Mouse (Mus musculus) lung, adult 2 months (tissue): Measurements from ENCODE around the gene Rnaseh1. TPM values are rescaled to one million over a fixed set of nuclear protein-coding genes. Genes with fewer than 3 reads are reported as not detected.
A peak's percentile ranks its signal among the peaks of the same experiment; 100 is the strongest.

Source experiments
- DNase-seq: peaks from one replicate; pipeline ENCODE4 v3.0.0; 2022
- H3K4me1 ChIP-seq: fragments of 200-500 bp; 2 replicates; pipeline ENCODE4 v1.6.1; 2011; ENCODE audit warnings: low read length; ENCODE audit not compliant: control insufficient read depth, insufficient read depth
- H3K4me3 ChIP-seq: fragments of 200-500 bp; replicated peaks from 2 replicates; pipeline ENCODE3; 2011; ENCODE audit warnings: low read depth, mild to moderate bottlenecking, control low read depth, low read length; ENCODE audit errors: extremely low read depth
- CTCF ChIP-seq: fragments of 200-500 bp; IDR thresholded peaks from 2 replicates; pipeline ENCODE4 v1.5.1; 2011; ENCODE audit warnings: mild to moderate bottlenecking, low read length, control low read depth; ENCODE audit not compliant: insufficient read depth
- POLR2A ChIP-seq: fragments of 200-500 bp; IDR thresholded peaks from 2 replicates; pipeline ENCODE4 v1.6.1; 2011; ENCODE audit warnings: low read depth, mild to moderate bottlenecking, control low read depth, low read length, borderline replicate concordance; ENCODE audit errors: extremely low read depth
- WGBS: fragments of 180-500 bp; shearing (Covaris S2); methylation state at CpG from one replicate; pipeline ENCODE4 v1.1.7; 2018; 5-methylcytosine and 5-hydroxymethylcytosine counted together
- polyA plus RNA-seq: library from polyadenylated mRNA; depleted of rRNA; stranded (reverse); fragments of >200 nt; gene quantifications from 2 replicates; pipeline ENCODE4 v1.2.3, GENCODE M21; 2012

The Rnaseh1 gene
- polyA plus RNA-seq, 1 experiment, result 11.7 TPM

DNA sequence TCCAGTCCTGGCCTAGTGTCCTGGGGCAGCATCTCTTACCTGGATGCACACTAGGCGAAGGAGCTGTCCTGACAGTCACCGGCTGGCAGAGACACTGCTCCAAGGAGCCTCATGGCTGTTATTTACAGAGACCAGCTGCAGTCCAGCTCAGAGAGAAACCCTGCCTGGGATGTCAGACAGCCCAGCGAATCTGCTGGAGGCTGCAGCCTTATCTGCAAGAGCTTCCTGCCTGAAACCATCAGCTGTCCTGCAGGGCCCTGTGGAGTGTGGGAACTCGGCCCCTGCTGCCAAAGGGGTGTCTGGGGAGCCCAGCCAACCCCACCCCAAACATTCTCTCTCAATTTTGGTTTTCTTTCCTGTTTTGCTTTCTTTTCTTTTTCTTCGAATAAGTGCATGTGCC lies 26.2 kb upstream of the Rnaseh1 start, which contains the start of gene Colec11:
Gene Colec11 (minus strand): TSS at position 183 of the 400 bp plus-strand sequence.
- no peaks in the 10 kb centered on the region for H3K4me1 ChIP-seq
- no peak within 1 kb of the TSS for H3K4me3 ChIP-seq
- TF ChIP-seq CTCF (no peak), POLR2A (no peak)
- DNase-seq, result no peak
- 24% methylated on average over 5 of the region's 5 CpGs for WGBS

DNA sequence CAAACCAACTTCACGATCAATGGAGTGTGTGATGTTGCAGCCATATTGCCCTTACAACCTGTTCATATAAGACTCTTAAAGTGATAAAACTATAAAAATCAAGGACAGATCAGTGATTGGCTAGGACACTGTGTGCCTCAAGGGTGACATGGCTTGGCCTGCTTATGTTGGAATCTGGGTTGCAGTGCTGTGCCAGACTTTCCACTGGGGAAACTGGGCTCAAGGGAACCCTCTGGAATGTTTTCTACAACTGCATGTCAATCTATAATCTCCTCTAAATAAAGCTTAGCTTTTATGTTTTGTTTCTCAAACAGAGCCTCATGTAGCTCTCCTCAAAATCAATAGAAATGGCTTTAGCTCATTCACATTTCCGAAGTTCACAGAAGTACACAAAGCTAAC lies 25.2 kb upstream of the Rnaseh1 start:
- WGBS, result 73% methylated on average over 2 of the region's 2 CpGs
- Histone ChIP-seq H3K4me3 (no peak overlapping the region), H3K4me1 (no peaks in the 10 kb centered on the region)
- no peak for TF ChIP-seq POLR2A
- no peak for TF ChIP-seq CTCF
- no peak for DNase-seq

DNA sequence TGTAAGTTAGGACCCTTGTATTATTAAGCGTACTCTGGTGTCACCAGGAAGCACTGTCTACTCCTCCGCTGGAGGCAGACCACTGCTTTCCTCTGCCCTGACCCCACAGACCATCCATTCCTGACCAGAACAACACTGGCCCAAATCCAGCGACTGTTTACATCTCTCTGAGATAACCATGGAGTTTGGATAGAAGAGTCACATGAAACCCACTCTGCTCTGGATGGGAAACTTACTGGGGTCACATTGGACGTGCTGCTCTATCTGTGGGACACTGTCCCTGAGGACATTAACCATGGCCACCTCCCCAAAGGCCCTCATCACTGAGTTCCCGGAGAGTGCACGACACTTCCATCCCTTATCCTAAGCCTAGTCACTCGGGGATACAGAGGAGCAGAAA lies 24.0 kb upstream of the Rnaseh1 start:
- DNase-seq, result no peak
- WGBS, result 63% methylated on average over 7 of the region's 7 CpGs
- no peaks in the 10 kb centered on the region for H3K4me1 ChIP-seq
- H3K4me3 ChIP-seq, result no peak overlapping the region
- TF ChIP-seq POLR2A (no peak), CTCF (no peak)

DNA sequence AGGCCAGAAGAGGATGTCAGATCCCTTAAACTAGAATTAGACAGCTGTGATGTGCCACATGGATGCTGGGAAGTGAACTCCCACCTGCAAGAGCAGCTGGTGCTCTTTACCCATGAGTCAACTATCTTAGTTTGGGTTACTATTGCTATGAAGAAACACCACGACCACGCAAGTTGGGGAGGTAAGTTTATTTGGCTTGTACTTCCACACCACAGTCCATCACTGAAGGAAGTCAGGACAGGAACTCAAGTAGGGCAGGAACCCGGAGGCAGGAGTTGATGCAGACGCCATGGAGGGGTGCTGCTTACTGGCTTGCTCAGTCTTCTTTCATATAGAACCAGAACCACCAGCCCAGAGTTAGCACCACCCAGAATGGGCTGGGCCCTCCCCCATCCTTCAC lies 22.3 kb upstream of the Rnaseh1 start:
- TF ChIP-seq CTCF (no peak), POLR2A (no peak)

DNA sequence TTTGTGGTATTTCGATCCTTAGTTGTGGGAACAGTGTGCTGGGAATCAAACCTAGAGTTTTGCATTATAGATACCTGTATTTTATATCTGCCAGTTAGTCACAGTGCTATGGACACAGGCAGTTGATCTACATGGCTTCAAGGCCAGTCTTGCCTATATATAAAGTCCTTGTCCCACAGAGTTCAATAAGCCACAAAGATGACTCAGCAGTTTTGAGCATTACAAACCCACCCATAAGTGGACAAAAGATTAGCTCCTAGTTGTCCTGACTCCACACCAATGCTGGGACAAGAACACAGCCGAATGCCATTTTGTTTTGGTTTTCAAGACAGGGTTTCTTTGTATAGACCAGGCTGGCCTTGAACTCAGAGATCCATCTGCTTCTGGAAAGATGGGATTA lies 21.0 kb upstream of the Rnaseh1 start:
- TF ChIP-seq CTCF (no peak), POLR2A (no peak)
- WGBS, result 92% methylated on average over 2 of the region's 2 CpGs
- no peak for DNase-seq
- no peaks in the 10 kb centered on the region for H3K4me1 ChIP-seq
- H3K4me3 ChIP-seq, result no peak overlapping the region

More for the DNA sequence above, 22.3 kb upstream of the Rnaseh1 start:
- WGBS, result 54% methylated on average over 4 of the region's 4 CpGs
- no peaks in the 10 kb centered on the region for H3K4me1 ChIP-seq
- DNase-seq, result no peak
- H3K4me3 ChIP-seq, result no peak overlapping the region

DNA sequence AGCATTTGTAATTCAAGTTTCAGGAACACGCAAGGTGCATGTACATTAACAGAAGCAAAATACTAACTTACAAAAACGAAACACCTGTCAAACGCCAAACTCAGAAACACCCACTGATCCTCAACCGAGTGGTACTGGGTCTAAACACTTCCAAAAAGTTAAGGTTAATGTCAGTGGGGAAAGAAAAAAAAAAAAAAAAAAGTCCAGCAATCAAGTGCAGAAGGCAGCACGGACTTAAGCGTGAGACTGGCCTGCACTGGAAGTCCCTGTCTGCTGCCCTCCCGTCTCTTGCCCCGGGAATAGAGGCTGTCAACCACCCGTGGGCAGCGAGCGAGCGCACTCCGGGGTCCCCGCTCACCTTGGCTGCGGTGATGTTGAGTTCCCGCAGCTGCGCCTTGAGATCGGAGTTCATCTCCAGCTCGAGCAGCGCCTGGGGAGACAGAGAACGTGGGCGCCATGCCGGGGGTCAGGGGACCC lies 14.3 kb upstream of the Rnaseh1 start:
- TF ChIP-seq POLR2A, result no peak
- no peak for TF ChIP-seq CTCF
- WGBS, result 1% methylated on average over 23 of the region's 23 CpGs

DNA sequence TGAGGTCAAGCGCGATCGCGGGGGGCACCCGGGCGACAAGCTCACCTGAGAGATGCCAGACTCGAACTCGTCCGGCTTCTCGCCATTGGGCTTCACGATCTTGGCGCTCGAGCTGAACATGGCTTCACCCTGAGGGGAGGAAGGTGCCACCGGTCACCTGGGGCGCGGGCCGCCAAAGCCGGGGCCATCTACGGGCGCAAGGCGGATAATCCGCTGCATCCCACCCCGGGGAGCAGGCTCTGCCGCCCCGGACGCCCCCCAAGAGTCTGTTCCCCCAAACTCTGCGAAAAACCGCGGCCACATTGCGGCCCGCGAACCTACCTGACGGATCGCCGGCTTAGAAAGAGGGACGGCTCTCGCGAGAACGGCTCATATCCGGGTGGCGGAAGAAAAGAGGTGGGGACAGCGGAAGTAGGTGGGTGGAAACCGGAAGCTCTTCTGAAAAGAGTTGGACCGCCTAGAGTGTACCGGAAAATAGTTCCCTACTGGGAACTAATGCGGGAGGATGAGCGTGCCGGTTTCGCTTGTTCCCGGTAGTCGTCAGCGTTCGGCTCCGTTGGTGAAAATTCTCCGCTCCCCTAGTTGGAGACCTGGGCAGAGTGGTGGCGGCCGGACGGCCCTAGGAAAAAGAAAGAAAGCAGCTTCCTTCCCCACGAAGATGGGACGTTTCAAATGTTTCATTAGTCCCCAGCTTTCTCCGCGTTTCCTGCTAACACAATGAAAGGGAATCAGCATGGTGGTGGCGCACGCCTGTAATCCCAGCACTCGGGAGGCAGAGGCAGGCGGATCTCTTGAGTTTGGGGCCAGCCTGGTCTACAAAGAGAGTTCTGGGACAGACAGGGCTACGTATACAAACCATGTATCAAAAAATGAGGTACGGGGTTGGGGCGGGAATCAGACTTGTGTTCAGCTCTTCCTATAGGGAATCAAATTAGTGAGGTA lies 13.6 kb upstream of the Rnaseh1 start, which contains the start of gene Rps7:
Gene Rps7 (minus strand): TSS at position 419 of the 942 bp plus-strand sequence.
- WGBS, result 4% methylated on average over 69 of the region's 69 CpGs
- Histone ChIP-seq H3K4me3 (peak within 1 kb of the TSS; percentile 85), H3K4me1 (peaks cover 2% of the 10 kb centered on the region; the same call in 1 of the 2 replicates)
- DNase-seq, result peak; percentile 95
- no peak for TF ChIP-seq CTCF
- peak; percentile 79; the same call in 1 of the 2 replicates for TF ChIP-seq POLR2A

More for the DNA sequence above, 14.3 kb upstream of the Rnaseh1 start:
- Histone ChIP-seq H3K4me1 (peaks cover 2% of the 10 kb centered on the region; the same call in 1 of the 2 replicates), H3K4me3 (peak overlapping the region; percentile 61)
- DNase-seq, result no peak

DNA sequence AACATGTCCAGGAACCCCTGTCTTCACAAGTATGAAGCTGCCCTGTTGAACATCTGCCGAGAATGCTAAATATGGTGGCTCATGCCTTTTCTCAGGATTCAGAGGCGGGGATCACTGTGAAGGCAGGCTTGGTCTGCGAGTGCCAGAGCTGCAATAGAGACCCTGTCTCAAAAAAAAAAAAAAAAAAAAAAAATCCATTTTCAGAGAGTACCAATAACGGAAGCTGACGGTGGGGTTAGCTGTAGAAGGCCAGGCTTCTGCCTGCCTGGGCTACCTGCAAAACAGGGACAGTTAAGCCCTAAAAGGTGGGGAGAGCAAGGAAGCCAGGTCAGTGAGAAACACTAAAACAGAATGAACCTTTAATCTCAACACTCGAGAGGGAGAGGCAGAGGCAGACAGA lies 12.9 kb upstream of the Rnaseh1 start:
- WGBS, result 81% methylated on average over 6 of the region's 6 CpGs
- Histone ChIP-seq H3K4me1 (peaks cover 2% of the 10 kb centered on the region; the same call in 1 of the 2 replicates), H3K4me3 (no peak overlapping the region)
- DNase-seq, result no peak
- no peak for TF ChIP-seq POLR2A
- TF ChIP-seq CTCF, result no peak

DNA sequence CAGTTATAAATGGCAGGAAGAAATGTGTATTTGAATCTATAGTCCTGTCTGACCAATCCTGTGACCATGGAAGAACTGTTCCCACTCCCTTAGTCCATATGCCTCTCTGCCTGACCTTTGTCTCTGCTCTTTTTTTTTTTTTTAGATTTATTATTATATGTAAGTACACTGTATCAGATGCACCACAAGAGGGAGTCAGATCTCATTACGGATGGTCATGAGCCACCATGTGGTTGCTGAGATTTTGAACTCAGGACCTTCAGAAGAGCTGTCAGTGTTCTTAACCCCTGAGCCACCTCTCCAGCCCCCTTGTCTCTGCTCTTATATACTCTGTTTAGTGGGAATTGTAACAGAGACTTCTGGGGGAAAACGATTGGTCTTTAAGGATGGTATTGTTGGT lies 10.6 kb upstream of the Rnaseh1 start:
- WGBS, result 62% methylated on average over 2 of the region's 2 CpGs
- Histone ChIP-seq H3K4me1 (peaks cover 2% of the 10 kb centered on the region; the same call in 1 of the 2 replicates), H3K4me3 (no peak overlapping the region)
- TF ChIP-seq CTCF (no peak), POLR2A (no peak)
- no peak for DNase-seq
